Mouse (Mus musculus) thymus, adult 2 months (tissue): Measurements from ENCODE around the gene Ergic2.

Experiments
- CTCF ChIP-seq: fragments of 200-500 bp; IDR thresholded peaks from 2 replicates; pipeline ENCODE4 v1.5.1; 2012; ENCODE audit warnings: mild to moderate bottlenecking, control low read depth, low read length, moderate library complexity, borderline replicate concordance; ENCODE audit not compliant: control insufficient read depth, poor library complexity, insufficient read depth; ENCODE audit errors: extremely low read depth
- POLR2A ChIP-seq: fragments of 200-500 bp; IDR thresholded peaks from 2 replicates; pipeline ENCODE4 v1.6.1; 2012; ENCODE audit warnings: mild to moderate bottlenecking, low read length, control low read depth, moderate library complexity; ENCODE audit not compliant: control insufficient read depth, poor library complexity, insufficient read depth; ENCODE audit errors: extremely low read depth

- TF ChIP-seq CTCF (no peak), POLR2A (no peak)
These were observed 740 bp downstream of the Ergic2 start for GRCm38 (mm10) chr6:148211391-148211876.
